Mouse (Mus musculus): Measurements from ENCODE around the gene Olfr575.

The Olfr575 gene

DNA sequence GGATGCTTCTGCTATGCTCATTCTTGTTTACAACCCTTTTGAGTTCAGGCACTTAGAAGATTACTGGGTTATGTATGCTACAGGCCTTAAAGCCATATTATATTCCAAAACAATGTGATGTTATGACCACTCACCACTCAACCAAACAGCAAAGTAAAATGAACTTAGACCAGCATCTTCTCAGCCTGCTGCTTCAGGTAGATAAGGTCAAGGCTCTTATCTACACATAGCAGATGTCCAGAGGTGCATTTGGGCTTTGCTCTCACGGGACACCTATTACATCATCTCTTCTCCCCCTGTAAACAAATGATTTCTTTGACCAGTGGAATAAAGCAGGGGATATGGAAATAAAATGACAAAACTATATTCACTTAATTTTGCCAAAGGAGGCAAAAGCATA, at the start of gene Olfr575:
Gene Olfr575 (minus strand): TSS at position 183 of the 400 bp plus-strand sequence.
- DNase-seq = no peak

- DNase-seq = no peak
These were observed 30.6 kb upstream of the Olfr575 start, which contains the start of gene Olfr578 for GRCm38 (mm10) chr7:102989224-102989623. TSS of gene Olfr578 (minus strand) at chr7:102989324.

GRCm38 (mm10) chr7:102975843-102976242, 17.3 kb upstream of the Olfr575 start, which contains the start of gene Olfr577:
TSS of gene Olfr577 (minus strand) at chr7:102975943.
- no peak for DNase-seq

GRCm38 (mm10) chr7:102974399-102974798, 15.8 kb upstream of the Olfr575 start:
- no peak for DNase-seq

DNA sequence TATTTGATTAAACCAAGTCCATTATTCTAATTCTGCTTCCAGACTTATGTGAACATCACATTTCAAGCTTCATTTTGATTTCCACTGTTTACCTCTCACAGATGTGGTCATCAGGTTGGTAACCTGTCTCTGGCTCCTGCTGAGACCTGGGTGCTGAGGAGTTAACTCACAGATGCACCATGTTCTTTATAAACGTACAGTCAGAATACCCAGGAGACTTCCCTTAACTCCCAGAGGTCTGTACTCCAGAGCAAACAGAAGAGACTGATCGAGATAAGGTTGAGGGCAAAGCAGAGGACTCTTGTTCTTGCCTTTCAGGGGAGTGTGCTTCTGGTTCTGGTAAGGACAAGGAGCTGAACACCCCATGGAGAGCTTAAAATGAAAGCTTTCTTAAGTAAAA, 3.8 kb upstream of the Olfr575 start, which contains the start of gene Olfr576:
Gene Olfr576 (plus strand): TSS at position 301 of the 400 bp plus-strand sequence.
- no peak for DNase-seq

DNA sequence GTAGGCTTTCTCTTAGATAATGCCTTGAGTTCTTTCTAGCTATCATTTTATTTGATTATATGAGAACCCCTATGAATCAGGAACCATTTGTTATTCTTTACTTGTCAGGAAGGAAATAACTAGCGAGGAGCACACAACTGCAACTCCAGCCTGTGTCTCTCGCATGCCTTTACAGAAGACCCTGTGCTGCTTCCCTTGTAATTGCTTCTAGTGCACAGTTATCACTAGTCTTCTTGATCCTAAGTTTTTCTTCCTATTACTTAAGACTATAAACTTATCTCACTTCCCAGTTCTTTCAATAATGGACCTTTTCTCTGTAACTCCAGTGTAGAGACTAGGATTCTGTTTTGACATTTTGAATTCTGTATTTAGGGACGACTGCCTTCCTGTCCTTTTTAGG, 438 bp downstream of the Olfr575 start:
- no peak for DNase-seq

DNA sequence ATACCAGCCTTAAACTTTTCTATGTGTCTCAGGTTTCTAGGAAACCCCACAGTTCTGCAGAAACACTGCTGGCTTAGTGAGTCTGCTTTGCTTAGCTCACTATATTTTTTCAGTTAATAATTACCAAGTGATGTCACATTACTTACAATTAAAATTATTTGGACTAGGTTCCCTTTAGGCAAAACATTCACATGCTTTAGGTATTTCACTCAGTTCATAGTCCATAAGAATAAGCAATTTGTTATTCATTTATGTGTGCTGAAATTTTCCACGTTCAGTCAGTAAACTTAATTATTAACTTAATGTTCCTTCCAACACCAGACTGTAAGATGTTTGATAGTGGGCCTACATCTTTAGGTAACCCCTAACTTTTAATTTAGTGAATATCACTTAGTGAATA, 7.8 kb downstream of the Olfr575 start:
- no peak for DNase-seq

DNA sequence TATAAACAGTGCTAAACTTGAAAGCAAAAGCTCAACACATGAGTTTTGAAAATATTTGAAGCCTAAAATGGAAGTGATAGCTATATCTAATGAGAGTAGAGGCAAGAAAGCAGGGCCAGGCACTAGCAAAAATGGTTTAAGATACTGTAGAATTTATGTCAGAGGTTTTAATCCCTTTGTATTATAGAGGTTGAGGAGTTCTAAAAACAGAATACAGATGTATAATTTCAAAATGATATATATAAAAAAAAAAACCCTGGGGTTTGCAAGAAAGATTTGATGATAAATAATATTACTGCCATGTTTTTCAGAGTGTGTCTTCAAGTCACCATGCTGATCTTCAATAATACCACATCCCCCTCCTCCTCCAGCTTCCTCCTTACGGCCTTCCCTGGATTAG, 10.4 kb downstream of the Olfr575 start, which contains the start of gene Olfr574:
Gene Olfr574 (plus strand): TSS at position 301 of the 400 bp plus-strand sequence.
- no peak for DNase-seq

- DNase-seq = no peak
These were observed 15.2 kb downstream of the Olfr575 start for GRCm38 (mm10) chr7:102943417-102943816.

GRCm38 (mm10) chr7:102942475-102942874, 16.1 kb downstream of the Olfr575 start, which contains the start of gene Olfr573-ps1:
TSS of gene Olfr573-ps1 (minus strand) at chr7:102942575.
- DNase-seq = no peak

DNA sequence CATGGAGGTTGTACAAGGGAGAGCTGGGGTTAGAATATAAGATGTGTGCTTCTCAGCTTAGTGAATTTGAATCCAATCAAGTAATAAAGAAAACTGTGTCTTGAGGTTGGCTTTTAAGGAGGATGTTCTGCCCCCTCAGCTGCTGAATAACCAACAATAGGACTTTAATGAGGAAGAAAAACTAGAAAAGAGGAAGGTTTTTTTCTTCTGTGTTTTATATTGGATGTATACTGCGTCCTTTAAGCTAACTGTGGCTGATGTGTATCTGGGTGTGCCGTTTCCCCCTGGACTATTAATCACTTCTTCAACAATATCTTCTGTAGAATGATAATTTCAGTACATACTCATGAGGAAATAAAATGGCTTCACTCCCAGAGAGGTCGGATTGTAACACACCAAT, 31.5 kb downstream of the Olfr575 start:
- no peak for DNase-seq

DNA sequence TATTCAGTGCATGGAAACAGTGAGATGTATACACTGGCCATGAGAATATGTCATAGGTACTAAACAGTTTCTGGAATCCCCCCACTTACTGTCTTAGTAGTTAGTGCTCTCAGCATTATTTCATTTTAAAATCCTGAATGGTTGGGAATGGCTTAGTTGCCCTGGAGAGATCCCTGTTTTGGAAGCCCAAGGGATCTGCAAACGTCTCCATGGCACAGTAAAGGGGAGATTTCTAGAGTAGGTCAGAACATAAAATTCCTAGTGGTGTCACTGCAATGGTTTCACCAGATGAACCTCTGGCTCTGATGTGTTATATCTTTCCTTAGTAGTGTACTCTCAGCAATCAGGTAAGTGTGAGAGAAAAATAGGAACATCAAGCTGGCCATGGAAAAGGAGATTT, 34.5 kb downstream of the Olfr575 start, which contains the start of gene Olfr572:
Gene Olfr572 (plus strand): TSS at position 301 of the 400 bp plus-strand sequence.
- DNase-seq = no peak

DNA sequence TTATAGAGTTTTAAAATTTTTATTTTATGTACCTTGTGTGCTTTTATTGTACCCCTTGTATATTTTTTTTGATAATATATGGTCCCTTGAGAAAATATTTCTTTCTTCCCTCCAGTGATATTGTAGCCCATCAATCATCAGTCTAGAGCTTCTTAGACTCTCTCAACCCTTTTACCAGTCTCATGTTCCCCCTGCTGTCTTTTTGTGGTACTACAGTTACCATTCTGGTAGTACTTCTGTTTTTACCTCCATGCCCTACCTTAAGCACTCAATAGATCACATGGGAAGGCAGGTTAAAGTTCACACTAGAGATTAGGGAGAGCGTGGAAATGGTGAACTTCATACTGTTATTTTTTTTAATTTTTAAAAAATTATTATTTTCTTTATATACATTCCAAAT, 38.9 kb downstream of the Olfr575 start:
- DNase-seq = no peak

- no peak for DNase-seq
These were observed 41.3 kb downstream of the Olfr575 start, which contains the start of gene Olfr571 for GRCm38 (mm10) chr7:102917032-102917875. TSS of gene Olfr571 (minus strand) at chr7:102917536.

DNA sequence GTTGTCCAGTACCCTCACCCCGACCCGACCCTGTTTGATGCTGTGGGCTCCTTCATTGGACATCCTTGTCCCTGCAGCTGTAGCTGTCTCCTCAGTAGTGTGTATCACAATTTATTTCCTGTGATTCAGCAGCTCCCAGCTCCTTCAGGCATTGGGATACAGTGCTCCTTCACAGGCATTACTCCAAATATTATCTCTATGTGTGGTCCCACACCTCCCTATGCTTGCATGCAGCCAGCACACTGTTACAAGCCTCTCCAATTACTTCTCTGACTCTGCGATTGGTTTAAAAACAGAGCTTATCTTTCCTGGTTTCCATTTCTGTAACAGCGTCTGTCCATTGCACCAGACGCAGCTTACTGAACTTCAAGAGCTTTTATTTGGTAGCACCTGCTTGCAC, 42.2 kb downstream of the Olfr575 start:
- DNase-seq = no peak

- no peak for DNase-seq
These were observed 43.3 kb downstream of the Olfr575 start for GRCm38 (mm10) chr7:102915261-102915660.

Data from cerebellum, adult 11-12 months (tissue).